Mouse (Mus musculus) hindbrain, embryonic 15.5 days (tissue): ENCODE results near the gene Abcf2. TPM values are rescaled to one million over a fixed set of nuclear protein-coding genes. Genes with fewer than 3 reads are reported as not detected.

Source experiments
- ATAC-seq: fragments of 200-750 bp; cut with Nextera tagmentation; 2 replicates; pipeline ENCODE4 v1.8.0; 2017; ENCODE audit warnings: low read depth, moderate number of reproducible peaks, moderate TSS enrichment; ENCODE audit not compliant: low FRiP score
- H3K27ac ChIP-seq: fragments of 300-500 bp; sonication (generic); replicated peaks from 2 replicates; pipeline ENCODE4 v1.5.1; 2015; ENCODE audit warnings: mild to moderate bottlenecking, inconsistent platforms
- H3K27me3 ChIP-seq: fragments of 300-500 bp; sonication (generic); 2 replicates; pipeline ENCODE4 v1.6.1; 2015; ENCODE audit warnings: control low read depth, inconsistent platforms
- H3K36me3 ChIP-seq: fragments of 300-500 bp; sonication (generic); 2 replicates; pipeline ENCODE4 v1.6.1; 2015; ENCODE audit warnings: control low read depth, inconsistent platforms
- H3K4me1 ChIP-seq: fragments of 300-500 bp; sonication (generic); replicated peaks from 2 replicates; pipeline ENCODE4 v1.6.1; 2015; ENCODE audit warnings: control low read depth, inconsistent platforms
- H3K4me2 ChIP-seq: fragments of 300-500 bp; sonication (generic); 2 replicates; pipeline ENCODE4 v1.6.1; 2015; ENCODE audit warnings: moderate library complexity, mild to moderate bottlenecking, inconsistent platforms
- H3K4me3 ChIP-seq: fragments of 300-500 bp; sonication (generic); 2 replicates; pipeline ENCODE4 v1.5.1; 2015; ENCODE audit warnings: mild to moderate bottlenecking, inconsistent platforms
- H3K9ac ChIP-seq: fragments of 300-500 bp; sonication (generic); 2 replicates; pipeline ENCODE4 v1.6.1; 2015; ENCODE audit warnings: inconsistent platforms
- H3K9me3 ChIP-seq: fragments of 300-500 bp; sonication (generic); 2 replicates; pipeline ENCODE4 v1.6.1; 2016; ENCODE audit warnings: control low read depth, inconsistent platforms
- WGBS: fragments of 180-500 bp; shearing (Covaris S2); methylation state at CpG from one replicate; pipeline ENCODE4 v1.1.7; 2015; 5-methylcytosine and 5-hydroxymethylcytosine counted together
- polyA plus RNA-seq: library from polyadenylated mRNA; unstranded; fragments of >200 nt; fragmentation: Nextera tagmentation; extraction: Ambion mirVana; gene quantifications from 2 replicates; pipeline ENCODE4 v1.2.1, GENCODE M21; 2015

Gene Abcf2
- polyA plus RNA-seq, 1 experiment from 2014 or later, result 82.1 TPM

DNA sequence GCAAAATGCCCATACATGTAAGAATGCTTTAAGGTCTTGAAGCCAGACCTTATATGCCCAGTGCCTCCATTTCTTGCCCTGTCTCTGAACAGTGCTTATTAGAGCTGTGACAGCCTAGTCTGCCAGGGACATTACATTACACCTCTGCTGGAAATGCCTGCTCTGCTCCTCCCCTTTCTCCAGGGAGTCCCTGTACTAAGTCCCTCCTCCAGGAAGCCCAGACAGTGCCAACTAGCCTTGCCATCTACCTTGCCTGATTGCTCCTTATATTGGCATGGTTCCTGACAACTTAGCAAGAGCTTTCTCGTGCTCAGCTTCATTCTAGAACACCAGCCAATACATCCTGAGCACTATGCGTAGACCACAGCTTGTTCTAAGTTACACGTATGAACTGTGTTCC, 41.5 kb downstream of the Abcf2 start:
- 73% methylated on average over 3 of the region's 3 CpGs for WGBS
- Histone ChIP-seq H3K4me1 (peaks cover 8% of the 10 kb centered on the region; the same call in 1 of the 2 replicates), H3K9me3 (no peaks in the 10 kb centered on the region), H3K4me2 (no peak overlapping the region), H3K27me3 (peaks cover 15% of the 10 kb centered on the region; the same call in 1 of the 2 replicates), H3K4me3 (no peak overlapping the region), H3K27ac (no peak overlapping the region), H3K36me3 (no peaks in the 10 kb centered on the region), H3K9ac (no peak overlapping the region)
- ATAC-seq, result no peak

DNA sequence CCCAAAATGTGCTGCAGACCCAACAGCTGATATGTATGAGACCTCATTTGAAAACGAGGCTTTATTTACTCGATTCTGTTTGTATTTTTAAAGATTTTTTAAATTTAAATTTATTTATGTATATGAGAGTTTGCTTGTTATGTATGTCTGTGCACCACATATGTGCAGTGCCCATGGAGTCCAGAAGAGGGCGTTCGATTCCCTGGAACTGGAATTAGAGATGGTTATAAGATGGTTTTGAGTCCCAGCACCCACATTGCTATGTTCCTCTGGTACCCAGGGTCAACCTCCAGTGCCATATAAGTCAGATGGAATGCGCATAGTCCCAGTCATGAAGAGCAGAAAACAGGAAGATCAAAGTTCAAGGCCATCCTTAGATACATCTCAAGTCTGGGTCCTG, 43.0 kb downstream of the Abcf2 start:
- no peak for ATAC-seq
- Histone ChIP-seq H3K4me2 (no peak overlapping the region), H3K4me1 (peaks cover 8% of the 10 kb centered on the region; the same call in 1 of the 2 replicates), H3K9me3 (no peaks in the 10 kb centered on the region), H3K27ac (no peak overlapping the region), H3K36me3 (no peaks in the 10 kb centered on the region), H3K4me3 (no peak overlapping the region), H3K27me3 (peaks cover 19% of the 10 kb centered on the region), H3K9ac (no peak overlapping the region)
- 54% methylated on average over 5 of the region's 5 CpGs for WGBS

GRCm38 (mm10) chr5:24533391-24533790, 43.9 kb downstream of the Abcf2 start:
- H3K27ac ChIP-seq, result no peak overlapping the region
- peaks cover 28% of the 10 kb centered on the region for H3K27me3 ChIP-seq
- H3K9ac ChIP-seq, result no peak overlapping the region
- H3K4me1 ChIP-seq, result peaks cover 8% of the 10 kb centered on the region; the same call in 1 of the 2 replicates
- H3K9me3 ChIP-seq, result no peaks in the 10 kb centered on the region
- no peak for ATAC-seq
- H3K36me3 ChIP-seq, result no peaks in the 10 kb centered on the region
- H3K4me3 ChIP-seq, result no peak overlapping the region
- H3K4me2 ChIP-seq, result no peak overlapping the region
- 49% methylated on average over 11 of the region's 11 CpGs for WGBS

DNA sequence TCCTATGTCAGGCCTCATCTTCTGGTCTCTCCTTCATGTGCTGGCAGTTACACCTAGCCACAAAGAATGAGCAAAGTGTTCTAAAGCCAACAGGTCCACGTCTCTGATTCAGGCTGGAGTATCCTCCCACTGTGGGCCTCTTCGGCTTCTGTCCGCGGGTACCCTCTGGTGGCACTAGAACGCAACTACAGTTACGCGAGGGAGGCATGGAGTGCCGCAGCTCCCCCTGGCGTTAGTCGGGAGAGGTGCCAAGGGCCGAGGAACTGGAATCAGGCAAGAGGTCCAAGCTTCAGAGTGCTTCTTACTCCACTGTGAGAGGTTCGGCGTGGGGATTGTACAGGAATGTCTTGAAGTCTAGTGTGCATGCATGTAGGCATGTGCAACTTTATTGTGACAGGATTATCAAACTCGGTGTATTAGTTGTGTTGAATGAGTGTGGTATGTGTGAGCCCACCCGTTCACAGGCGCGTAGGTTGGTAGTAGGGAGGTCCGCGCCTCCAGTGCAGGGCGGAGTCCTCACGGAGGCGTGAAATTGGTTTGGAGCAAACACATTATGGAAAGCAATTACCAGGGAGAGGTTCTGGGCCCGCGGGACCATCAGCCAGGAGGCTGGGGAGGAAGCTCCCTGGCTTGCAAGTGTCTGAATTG, 47.1 kb downstream of the Abcf2 start:
- Histone ChIP-seq H3K4me2 (0 out of 2 replicates have a peak overlapping the region, but pooled peaks have one; percentile 1), H3K4me1 (peaks cover 19% of the 10 kb centered on the region), H3K27me3 (peaks cover 43% of the 10 kb centered on the region), H3K9me3 (no peaks in the 10 kb centered on the region), H3K9ac (no peak overlapping the region), H3K36me3 (no peaks in the 10 kb centered on the region), H3K4me3 (no peak overlapping the region), H3K27ac (no peak overlapping the region)
- 16% methylated on average over 24 of the region's 24 CpGs for WGBS
- peak; percentile 57 for ATAC-seq

- Histone ChIP-seq H3K4me2 (peak overlapping the region; percentile 96), H3K9ac (no peak overlapping the region), H3K27ac (no peak overlapping the region), H3K27me3 (peaks cover 61% of the 10 kb centered on the region), H3K36me3 (no peaks in the 10 kb centered on the region), H3K4me1 (peaks cover 22% of the 10 kb centered on the region), H3K4me3 (no peak overlapping the region), H3K9me3 (no peaks in the 10 kb centered on the region)
- 15% methylated on average over 6 of the region's 6 CpGs for WGBS
- ATAC-seq, result no peak
Measured at GRCm38 (mm10) chr5:24527780-24528179, 49.5 kb downstream of the Abcf2 start.

DNA sequence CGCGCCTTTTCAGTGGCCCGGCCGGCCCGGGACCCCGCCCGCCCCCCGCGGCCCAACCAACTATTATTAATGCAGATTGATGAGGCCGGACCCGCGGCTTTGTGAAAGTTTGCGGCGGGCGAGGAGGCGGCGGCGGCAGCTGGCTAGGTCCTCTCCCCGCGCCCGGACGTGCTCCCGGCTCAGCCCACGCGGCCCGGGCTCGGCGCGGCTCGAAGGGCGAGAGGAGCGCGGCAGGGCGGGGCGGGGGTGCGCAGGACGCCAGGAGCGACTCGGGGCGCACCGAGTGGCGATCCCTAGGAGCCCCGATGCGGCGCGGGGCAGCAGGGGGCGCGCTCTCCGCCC, 50.4 kb downstream of the Abcf2 start, which contains the start of gene Gbx1:
Gbx1 (minus strand) TSS at position 314 of the 342 bp plus-strand sequence.
- peak within 1 kb of the TSS; percentile 52 for H3K4me3 ChIP-seq
- H3K36me3 ChIP-seq, result no peaks in the 10 kb centered on the region
- H3K4me1 ChIP-seq, result peaks cover 22% of the 10 kb centered on the region
- H3K4me2 ChIP-seq, result peak within 1 kb of the TSS; percentile 96
- ATAC-seq, result peak; percentile 15; the same call in 1 of the 2 replicates
- H3K27ac ChIP-seq, result peak within 1 kb of the TSS; percentile 38; the same call in 1 of the 2 replicates
- H3K9me3 ChIP-seq, result no peaks in the 10 kb centered on the region
- peaks cover 56% of the 10 kb centered on the region for H3K27me3 ChIP-seq
- WGBS, result 1% methylated on average over 35 of the region's 49 CpGs
- H3K9ac ChIP-seq, result peak within 1 kb of the TSS; percentile 45

DNA sequence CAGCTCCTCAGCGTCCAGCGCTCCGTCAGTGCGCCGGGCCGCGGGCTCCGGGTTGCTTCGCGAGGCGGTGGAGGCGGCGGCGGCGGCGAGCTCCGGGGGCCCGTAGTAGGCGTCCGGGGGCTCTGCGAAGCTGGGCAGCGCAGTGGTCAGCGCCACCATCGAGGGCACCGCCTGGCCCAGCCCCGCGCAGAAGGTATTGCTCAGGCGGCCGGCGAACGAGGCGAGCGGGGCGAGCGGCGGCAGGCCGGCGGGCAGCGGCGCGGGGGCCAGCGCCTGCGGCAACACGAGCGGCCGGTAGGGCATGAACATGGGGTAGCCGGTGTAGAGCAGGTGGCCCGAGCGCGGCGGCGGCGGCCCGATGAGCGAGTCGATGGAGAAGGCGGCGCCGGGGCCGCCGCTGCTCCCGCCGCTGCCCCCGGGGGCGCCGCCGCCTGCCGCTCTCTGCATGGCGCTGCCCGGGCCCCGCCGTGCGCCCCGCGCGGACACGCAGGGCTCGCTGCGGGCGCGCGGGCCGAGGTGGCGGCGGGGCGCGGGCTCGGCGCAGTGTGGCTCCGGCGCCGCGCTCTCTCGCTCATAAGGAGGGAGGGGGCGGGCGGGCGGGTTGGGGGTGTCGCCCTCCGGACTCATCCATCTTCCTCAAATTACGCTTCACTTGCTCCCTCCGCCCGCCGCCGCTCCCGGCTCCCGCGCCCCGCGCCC, 50.9 kb downstream of the Abcf2 start:
- WGBS, result under 1% methylated on average over 59 of the region's 109 CpGs
- Histone ChIP-seq H3K27ac (no peak overlapping the region; the same call in 1 of the 2 replicates), H3K4me3 (peak overlapping the region; percentile 52), H3K27me3 (peaks cover 56% of the 10 kb centered on the region), H3K9me3 (no peaks in the 10 kb centered on the region), H3K9ac (peak overlapping the region; percentile 45), H3K4me2 (peak overlapping the region; percentile 96), H3K4me1 (peaks cover 22% of the 10 kb centered on the region), H3K36me3 (no peaks in the 10 kb centered on the region)
- ATAC-seq, result peak; percentile 32

DNA sequence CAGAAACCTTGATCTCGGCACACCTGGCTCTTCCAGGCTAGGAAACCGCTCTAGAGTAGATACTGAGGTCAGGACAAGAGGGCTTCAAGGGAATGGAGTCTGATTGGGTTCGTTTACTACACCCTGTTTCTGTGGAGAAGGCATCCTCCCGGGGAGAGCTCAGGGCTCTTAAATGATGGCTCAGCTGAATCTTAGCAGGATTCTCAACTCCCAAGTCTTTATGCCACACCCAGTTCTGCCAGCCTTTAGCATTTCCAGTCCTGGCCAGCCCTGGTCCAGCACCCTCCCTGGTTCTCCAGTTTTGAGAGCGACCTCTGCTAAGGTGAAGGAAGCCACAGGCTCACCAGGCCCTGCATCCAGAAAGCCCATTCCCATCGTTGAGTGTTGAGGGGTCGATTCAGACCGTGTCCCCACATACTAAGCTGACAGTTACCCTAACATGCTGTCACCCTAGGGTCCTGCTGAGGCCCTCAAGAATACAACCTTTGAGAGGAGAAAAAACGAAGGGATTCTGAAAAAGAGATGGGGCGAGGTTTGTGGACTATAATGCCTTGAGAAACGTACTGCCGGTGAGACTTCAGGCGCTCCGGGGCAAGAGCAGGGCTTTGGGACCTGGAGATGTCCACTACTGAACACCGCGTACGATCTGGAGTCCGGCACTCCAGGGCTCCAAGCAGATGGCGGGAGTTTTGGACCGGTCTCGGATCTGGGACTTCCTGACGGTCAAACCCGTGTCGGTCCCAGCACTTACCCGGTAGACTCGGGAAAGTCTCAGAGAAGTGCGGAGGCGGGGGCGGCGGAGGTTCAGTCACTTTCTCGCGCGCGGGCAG, 51.7 kb downstream of the Abcf2 start:
- no peak overlapping the region for H3K27ac ChIP-seq
- ATAC-seq, result no peak
- H3K9me3 ChIP-seq, result no peaks in the 10 kb centered on the region
- H3K27me3 ChIP-seq, result peaks cover 56% of the 10 kb centered on the region
- 2% methylated on average over 34 of the region's 34 CpGs for WGBS
- H3K4me2 ChIP-seq, result peak overlapping the region; percentile 96
- H3K9ac ChIP-seq, result peak overlapping the region; percentile 45; the same call in 1 of the 2 replicates
- no peaks in the 10 kb centered on the region for H3K36me3 ChIP-seq
- peaks cover 22% of the 10 kb centered on the region for H3K4me1 ChIP-seq
- peak overlapping the region; percentile 52 for H3K4me3 ChIP-seq

DNA sequence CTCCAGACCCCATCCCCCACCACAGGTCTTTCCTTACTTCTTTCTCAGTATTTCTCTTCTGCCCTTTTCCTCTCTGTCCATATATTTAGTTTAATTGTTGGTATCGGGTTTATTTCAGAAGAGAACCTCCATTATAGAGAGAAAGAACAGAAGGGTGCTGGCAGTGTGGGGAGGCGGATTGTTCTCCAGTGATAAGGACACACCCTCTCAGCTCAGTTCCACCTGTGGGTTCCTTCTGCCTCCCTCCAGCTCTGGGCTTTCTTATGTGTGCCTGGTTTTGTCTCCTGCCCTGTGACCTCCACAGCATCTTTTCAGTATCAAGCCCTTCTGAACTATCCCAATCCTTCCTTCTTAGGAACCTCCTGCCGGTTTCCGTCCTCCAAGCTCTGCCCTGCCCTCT, 52.7 kb downstream of the Abcf2 start:
- Histone ChIP-seq H3K27ac (no peak overlapping the region), H3K9ac (no peak overlapping the region), H3K36me3 (no peaks in the 10 kb centered on the region), H3K9me3 (no peaks in the 10 kb centered on the region), H3K27me3 (peaks cover 55% of the 10 kb centered on the region), H3K4me1 (peaks cover 22% of the 10 kb centered on the region), H3K4me2 (peak overlapping the region; percentile 96), H3K4me3 (peak overlapping the region; percentile 52)
- no peak for ATAC-seq
- 17% methylated on average over 4 of the region's 4 CpGs for WGBS

DNA sequence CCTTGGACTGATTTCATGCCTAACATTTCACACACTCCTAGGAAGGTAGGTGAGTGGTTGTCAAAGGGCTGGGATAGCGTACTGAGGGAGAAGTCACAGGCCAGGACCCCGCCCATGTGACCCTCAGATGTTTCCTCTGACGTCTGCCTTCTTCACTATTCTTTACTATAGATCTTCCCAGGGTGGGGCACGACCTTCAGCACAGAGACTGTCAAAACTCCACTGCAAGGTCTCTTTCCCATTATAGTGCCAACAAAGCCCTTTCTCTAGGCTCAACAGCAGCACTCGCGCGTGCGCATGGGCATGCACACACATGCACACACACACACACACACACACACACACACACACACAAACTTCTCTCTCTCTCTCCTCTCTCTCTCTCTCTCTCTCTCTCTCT, 53.5 kb downstream of the Abcf2 start:
- no peaks in the 10 kb centered on the region for H3K36me3 ChIP-seq
- H3K27me3 ChIP-seq, result peaks cover 47% of the 10 kb centered on the region
- no peaks in the 10 kb centered on the region for H3K9me3 ChIP-seq
- peak overlapping the region; percentile 96 for H3K4me2 ChIP-seq
- no peak overlapping the region for H3K9ac ChIP-seq
- ATAC-seq, result no peak
- H3K27ac ChIP-seq, result no peak overlapping the region
- peaks cover 22% of the 10 kb centered on the region for H3K4me1 ChIP-seq
- peak overlapping the region; percentile 52 for H3K4me3 ChIP-seq
- WGBS, result 19% methylated on average over 8 of the region's 8 CpGs

DNA sequence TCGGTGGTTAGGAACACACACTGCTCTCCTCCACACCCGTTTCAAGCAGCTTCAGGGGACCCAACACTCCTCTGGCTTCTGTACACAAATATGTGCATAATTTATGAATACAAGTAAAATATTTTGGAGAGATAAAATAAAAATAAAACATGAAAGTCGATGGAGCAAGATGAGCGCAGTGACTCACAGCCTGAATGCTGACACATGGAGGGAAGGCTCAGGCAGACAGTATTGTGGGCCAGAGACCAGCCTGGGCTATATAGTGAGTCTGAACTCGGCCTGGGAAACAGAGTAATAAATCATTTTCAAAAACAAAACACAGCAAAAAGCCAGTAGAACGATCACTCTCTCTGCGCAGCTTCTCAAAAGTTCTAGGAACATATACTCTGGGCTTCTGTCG, 55.9 kb downstream of the Abcf2 start:
- Histone ChIP-seq H3K36me3 (no peaks in the 10 kb centered on the region), H3K9ac (no peak overlapping the region), H3K27ac (no peak overlapping the region), H3K4me2 (no peak overlapping the region), H3K4me1 (peaks cover 10% of the 10 kb centered on the region), H3K9me3 (no peaks in the 10 kb centered on the region), H3K4me3 (no peak overlapping the region), H3K27me3 (peaks cover 34% of the 10 kb centered on the region)
- ATAC-seq, result no peak
- WGBS, result 74% methylated on average over 8 of the region's 8 CpGs
